Mouse (Mus musculus): ENCODE data around the gene Cat. TPM values are rescaled to one million over a fixed set of nuclear protein-coding genes. Genes with fewer than 3 reads are reported as not detected.

The Cat gene
- polyA plus RNA-seq, 1 experiment from 2014 or later, result 91.9 TPM

DNA sequence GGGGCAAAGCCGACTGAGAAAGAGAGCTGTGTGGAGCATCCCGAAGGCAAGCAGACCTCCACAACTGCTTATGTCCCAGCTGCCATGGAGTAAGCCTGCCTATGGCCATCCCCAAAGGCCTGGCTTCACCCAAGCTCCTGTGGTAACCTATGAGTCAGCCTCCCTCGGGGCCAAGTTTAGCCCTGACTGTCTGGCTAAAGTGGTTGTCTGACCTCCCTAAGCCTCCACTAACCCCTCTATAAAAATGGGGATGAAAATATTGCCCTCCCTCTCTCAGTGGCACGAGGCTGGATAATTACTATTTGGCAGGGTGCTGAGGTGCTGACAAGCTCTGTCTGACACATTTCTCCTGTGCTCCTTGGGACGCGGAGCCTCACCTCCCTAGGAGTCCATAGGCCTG is 73.6 kb downstream of the Cat start, which contains the start of gene Elf5:
Gene Elf5 (plus strand): TSS at position 341 of the 400 bp plus-strand sequence.
- no peaks in the 10 kb centered on the region for H3K9me3 ChIP-seq (ENCODE audit: low read length)
- no peak within 1 kb of the TSS for H3K9ac ChIP-seq (replicated peaks; ENCODE audit: low read depth)
- TF ChIP-seq CTCF (IDR thresholded peaks at IDR 0.05) (no peak), EP300 (IDR thresholded peaks at IDR 0.05) (no peak)
- DNase-seq (ENCODE audit: low spot score), result no peak
- no peak within 1 kb of the TSS for H3K4me2 ChIP-seq (replicated peaks; ENCODE audit: low read depth, low read length)
- no peaks in the 10 kb centered on the region for H3K27me3 ChIP-seq (replicated peaks; ENCODE audit: insufficient read depth, low read length)
- H3K4me3 ChIP-seq (ENCODE audit: low read depth, low read length), result no peak within 1 kb of the TSS
- H3K27ac ChIP-seq (ENCODE audit: low read length), result no peak within 1 kb of the TSS
- H3K36me3 ChIP-seq (ENCODE audit: insufficient read depth, low read length), result no peaks in the 10 kb centered on the region
- ATAC-seq, result no peak
- H3K4me1 ChIP-seq (ENCODE audit: insufficient read depth, low read depth, low read length), result no peaks in the 10 kb centered on the region; the same call in 1 of the 2 replicates
- 72% methylated on average over 6 of the region's 6 CpGs for WGBS

DNA sequence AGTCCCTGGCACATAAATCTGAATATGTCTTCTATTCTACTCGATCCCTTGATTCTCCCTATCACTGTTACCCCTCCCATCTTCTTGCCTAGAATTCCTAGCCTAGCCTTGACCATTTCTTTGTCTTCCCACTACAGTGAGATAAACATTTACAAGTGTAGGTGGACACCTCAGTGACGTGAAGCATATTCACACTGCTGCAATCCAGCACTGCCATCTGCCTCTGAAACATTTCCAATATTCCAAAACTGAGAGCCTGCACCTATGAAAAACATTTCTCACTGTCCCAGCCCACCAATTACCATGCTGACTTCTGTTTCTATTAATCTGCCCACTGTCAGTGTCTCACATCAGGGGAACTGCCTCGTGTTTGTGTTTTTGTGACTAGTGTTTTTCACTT is 78.7 kb downstream of the Cat start:
- DNase-seq (ENCODE audit: low spot score) (no peak), ATAC-seq (no peak)
- Histone ChIP-seq H3K4me1 (ENCODE audit: insufficient read depth, low read depth, low read length) (no peaks in the 10 kb centered on the region), H3K9ac (replicated peaks; ENCODE audit: low read depth) (no peak overlapping the region), H3K27me3 (replicated peaks; ENCODE audit: insufficient read depth, low read length) (no peaks in the 10 kb centered on the region), H3K9me3 (ENCODE audit: low read length) (no peaks in the 10 kb centered on the region), H3K27ac (ENCODE audit: low read length) (no peak overlapping the region), H3K4me2 (replicated peaks; ENCODE audit: low read depth, low read length) (no peak overlapping the region), H3K36me3 (ENCODE audit: insufficient read depth, low read length) (no peaks in the 10 kb centered on the region), H3K4me3 (ENCODE audit: low read depth, low read length) (no peak overlapping the region)
- TF ChIP-seq EP300 (IDR thresholded peaks at IDR 0.05) (no peak), CTCF (IDR thresholded peaks at IDR 0.05) (no peak)
- WGBS, result 69% methylated on average over 3 of the region's 3 CpGs

Other genes starting within 250 kb of the Cat start
- gene Ehf, start 181.9 kb downstream of the Cat start, polyA plus RNA-seq (2015; fragmentation: Nextera tagmentation; extraction: Ambion mirVana), result 4.9 and 5.9 TPM in 2 replicates
- gene Elf5, start 73.5 kb downstream of the Cat start, polyA plus RNA-seq (2015; fragmentation: Nextera tagmentation; extraction: Ambion mirVana), result 9.9 and 14.5 TPM in 2 replicates
- gene Abtb2, start 81.2 kb upstream of the Cat start, polyA plus RNA-seq (2015; fragmentation: Nextera tagmentation; extraction: Ambion mirVana), result 3.6 and 4.5 TPM in 2 replicates

Data from lung, postnatal 0 days (tissue).